Mouse (Mus musculus): ENCODE measurements around the gene Laptm4a. TPM values are rescaled to one million over a fixed set of nuclear protein-coding genes. Genes with fewer than 3 reads are reported as not detected.

Gene Laptm4a
- polyA plus RNA-seq, 1 experiment from 2014 or later: 244 TPM

GRCm38 (mm10) chr12:8940011-8941005, 18.8 kb downstream of the Laptm4a start:
- ATAC-seq (ENCODE audit: low FRiP score): no peak
- H3K9ac ChIP-seq: no peak overlapping the region
- 67% methylated on average over 12 of the region's 12 CpGs for WGBS
- H3K4me1 ChIP-seq (replicated peaks): no peaks in the 10 kb centered on the region
- no peaks in the 10 kb centered on the region for H3K9me3 ChIP-seq
- peak overlapping the region; percentile 2; the same call in 1 of the 2 replicates for H3K27ac ChIP-seq
- H3K27me3 ChIP-seq: no peaks in the 10 kb centered on the region
- H3K36me3 ChIP-seq: peaks cover 44% of the 10 kb centered on the region
- no peak overlapping the region for H3K4me3 ChIP-seq
- no peak overlapping the region for H3K4me2 ChIP-seq

- no peak for ATAC-seq (ENCODE audit: low FRiP score)
- 72% methylated on average over 4 of the region's 4 CpGs for WGBS
- no peaks in the 10 kb centered on the region for H3K4me1 ChIP-seq (replicated peaks)
- H3K27ac ChIP-seq: no peak overlapping the region
- no peak overlapping the region for H3K4me2 ChIP-seq
- H3K9me3 ChIP-seq: no peaks in the 10 kb centered on the region
- H3K4me3 ChIP-seq: no peak overlapping the region
- peaks cover 35% of the 10 kb centered on the region for H3K36me3 ChIP-seq
- no peaks in the 10 kb centered on the region for H3K27me3 ChIP-seq
- no peak overlapping the region for H3K9ac ChIP-seq
These were observed 19.7 kb downstream of the Laptm4a start for GRCm38 (mm10) chr12:8941131-8941615.

- no peaks in the 10 kb centered on the region for H3K4me1 ChIP-seq (replicated peaks)
- H3K4me2 ChIP-seq: no peak overlapping the region
- H3K36me3 ChIP-seq: peaks cover 28% of the 10 kb centered on the region
- H3K9me3 ChIP-seq: no peaks in the 10 kb centered on the region
- H3K27me3 ChIP-seq: no peaks in the 10 kb centered on the region; the same call in 1 of the 2 replicates
- no peak for ATAC-seq (ENCODE audit: low FRiP score)
- no peak overlapping the region for H3K27ac ChIP-seq
- no peak overlapping the region for H3K4me3 ChIP-seq
- WGBS: 80% methylated on average over 4 of the region's 4 CpGs
- no peak overlapping the region for H3K9ac ChIP-seq
These were observed 20.4 kb downstream of the Laptm4a start for GRCm38 (mm10) chr12:8941699-8942392.

GRCm38 (mm10) chr12:8947163-8947562, 25.7 kb downstream of the Laptm4a start:
- ATAC-seq (ENCODE audit: low FRiP score): no peak
- no peaks in the 10 kb centered on the region for H3K36me3 ChIP-seq
- no peaks in the 10 kb centered on the region for H3K9me3 ChIP-seq
- peaks cover 20% of the 10 kb centered on the region for H3K27me3 ChIP-seq
- no peak overlapping the region for H3K9ac ChIP-seq
- H3K27ac ChIP-seq: no peak overlapping the region
- peak overlapping the region; percentile 49 for H3K4me3 ChIP-seq
- peak overlapping the region; percentile 96 for H3K4me2 ChIP-seq
- WGBS: 71% methylated on average over 9 of the region's 9 CpGs
- peaks cover 11% of the 10 kb centered on the region for H3K4me1 ChIP-seq (replicated peaks)

DNA sequence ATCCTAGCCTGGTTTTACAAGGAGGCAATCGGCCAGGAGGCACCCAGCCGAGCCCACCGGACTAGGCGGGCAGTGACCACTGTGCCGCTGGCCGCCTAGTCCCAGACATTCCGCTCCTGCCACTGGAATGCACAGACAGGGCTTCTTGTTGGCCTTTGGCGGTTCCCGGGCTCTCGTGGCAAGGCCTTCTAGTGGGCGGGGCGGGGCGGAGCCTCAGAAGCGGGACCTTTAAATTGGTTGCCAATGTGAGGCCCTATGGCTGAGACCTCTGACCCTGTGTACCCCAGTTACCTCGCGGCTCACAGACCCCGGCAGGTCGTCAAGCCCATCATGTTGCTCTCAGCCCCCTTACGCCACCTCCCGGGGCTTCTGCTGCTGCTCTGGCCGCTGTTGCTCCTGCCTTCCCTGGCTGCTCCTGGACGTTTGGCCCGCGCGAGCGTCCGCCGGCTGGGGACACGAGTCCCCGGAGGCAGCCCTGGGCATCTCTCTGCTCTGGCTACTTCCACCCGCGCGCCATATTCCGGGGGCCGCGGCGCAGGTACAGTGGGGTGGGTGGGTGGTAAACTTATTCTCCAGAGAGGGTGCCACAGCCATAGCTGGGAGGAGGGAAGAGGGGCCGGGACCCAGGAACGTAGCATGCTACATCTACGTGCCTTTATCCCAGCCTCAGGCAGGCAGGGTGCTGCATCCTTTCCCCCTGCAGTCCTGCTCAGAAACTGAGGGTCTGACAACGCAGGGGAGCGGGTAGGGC, 26.4 kb downstream of the Laptm4a start, which contains the start of gene Matn3:
Matn3 (plus strand) TSS at position 216 of the 751 bp plus-strand sequence.
- Histone ChIP-seq H3K27me3 (peaks cover 20% of the 10 kb centered on the region), H3K4me1 (replicated peaks) (peaks cover 11% of the 10 kb centered on the region), H3K36me3 (no peaks in the 10 kb centered on the region), H3K4me3 (peak within 1 kb of the TSS; percentile 49), H3K9ac (peak within 1 kb of the TSS; percentile 74), H3K9me3 (no peaks in the 10 kb centered on the region), H3K4me2 (peak within 1 kb of the TSS; percentile 96), H3K27ac (no peak within 1 kb of the TSS)
- ATAC-seq (ENCODE audit: low FRiP score): peak; percentile 78
- WGBS: under 1% methylated on average over 42 of the region's 42 CpGs

DNA sequence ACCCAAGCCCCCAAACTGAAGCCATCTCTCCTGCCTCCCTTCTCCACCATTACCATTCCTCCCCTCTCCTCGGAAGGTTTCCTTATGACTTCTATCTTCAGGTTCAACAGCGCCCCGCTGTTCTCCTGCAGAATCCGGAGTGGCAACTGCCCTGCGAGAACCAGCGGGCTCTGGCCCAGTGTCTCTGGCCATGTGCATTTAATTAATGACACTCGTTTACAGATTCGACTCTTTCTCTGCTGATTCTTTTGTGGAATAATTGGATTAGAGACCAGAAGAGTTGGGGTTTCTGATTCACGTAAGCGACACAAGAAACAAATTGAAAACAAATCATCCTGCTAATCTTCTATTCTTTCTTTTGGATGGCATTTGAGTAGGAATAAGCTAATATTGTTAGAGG, 31.7 kb downstream of the Laptm4a start:
- Histone ChIP-seq H3K27me3 (peaks cover 18% of the 10 kb centered on the region), H3K4me1 (replicated peaks) (peaks cover 4% of the 10 kb centered on the region), H3K4me3 (no peak overlapping the region), H3K36me3 (no peaks in the 10 kb centered on the region), H3K9me3 (no peaks in the 10 kb centered on the region), H3K4me2 (no peak overlapping the region), H3K9ac (no peak overlapping the region), H3K27ac (no peak overlapping the region)
- 76% methylated on average over 10 of the region's 10 CpGs for WGBS
- no peak for ATAC-seq (ENCODE audit: low FRiP score)

GRCm38 (mm10) chr12:8954161-8954561, 32.7 kb downstream of the Laptm4a start:
- no peak for ATAC-seq (ENCODE audit: low FRiP score)
- no peak overlapping the region for H3K4me2 ChIP-seq
- H3K36me3 ChIP-seq: no peaks in the 10 kb centered on the region
- H3K4me1 ChIP-seq (replicated peaks): no peaks in the 10 kb centered on the region
- 40% methylated on average over 9 of the region's 9 CpGs for WGBS
- no peak overlapping the region for H3K27ac ChIP-seq
- no peaks in the 10 kb centered on the region for H3K9me3 ChIP-seq
- 0 out of 2 replicates have a peak, but pooled peaks cover 8% of the 10 kb centered on the region for H3K27me3 ChIP-seq
- no peak overlapping the region for H3K9ac ChIP-seq
- H3K4me3 ChIP-seq: no peak overlapping the region

DNA sequence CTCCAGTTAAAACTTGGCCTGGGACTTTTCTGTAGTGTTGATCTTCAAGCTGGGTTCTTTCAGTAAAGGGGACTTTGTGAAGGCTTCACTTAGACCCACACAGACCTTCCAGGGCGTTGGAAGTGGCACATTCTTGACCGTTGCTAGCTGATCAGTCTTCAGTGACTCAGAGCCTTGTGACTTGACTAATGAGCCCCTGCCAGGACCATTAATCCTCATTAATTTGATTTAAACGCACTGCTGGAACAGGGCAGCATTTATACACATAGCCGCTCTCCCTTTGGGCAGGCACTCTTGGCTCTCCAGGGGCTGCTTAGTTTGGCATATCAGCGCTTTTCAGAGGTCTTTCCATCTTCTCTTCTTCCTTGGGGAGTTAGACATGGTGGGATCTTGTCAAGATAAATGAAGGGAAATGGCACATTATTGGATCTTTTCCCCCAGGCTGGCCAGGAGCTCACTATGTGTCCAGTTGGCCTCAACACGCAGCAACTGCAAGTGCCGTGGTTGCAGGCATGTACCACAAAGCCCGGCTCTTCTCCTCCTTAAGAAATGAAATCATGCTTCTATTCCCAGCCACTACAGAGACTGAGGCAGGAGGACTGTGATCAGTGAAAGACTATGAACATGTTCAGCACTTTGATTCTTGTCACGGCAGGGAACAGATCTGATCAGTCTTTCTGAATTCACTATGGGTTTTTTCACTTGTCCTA, 40.3 kb downstream of the Laptm4a start:
- Histone ChIP-seq H3K4me1 (replicated peaks) (peaks cover 9% of the 10 kb centered on the region), H3K27ac (0 out of 2 replicates have a peak overlapping the region, but pooled peaks have one; percentile 5)
- ATAC-seq (ENCODE audit: low FRiP score): peak; percentile 57; the same call in 1 of the 2 replicates

DNA sequence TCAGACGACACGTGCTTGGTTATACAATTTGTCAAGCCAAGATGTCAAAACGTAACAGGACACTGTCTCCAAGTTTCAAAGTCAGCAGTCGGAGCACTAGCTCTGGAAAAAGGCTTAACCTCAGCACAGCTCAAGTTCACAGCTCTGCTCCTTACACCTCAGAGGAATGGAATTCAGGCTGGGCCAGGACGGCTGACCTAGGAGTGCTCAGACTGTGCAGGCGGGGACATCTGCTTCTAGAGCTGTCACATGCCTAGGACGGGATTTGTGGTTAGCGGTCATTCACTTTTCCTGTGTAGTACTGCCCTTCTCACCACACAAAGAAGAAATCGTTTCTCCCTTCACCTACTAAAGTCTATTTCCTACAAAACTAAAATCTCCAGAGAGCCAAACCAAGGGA, 48.4 kb downstream of the Laptm4a start:
- Histone ChIP-seq H3K4me1 (replicated peaks) (peaks cover 10% of the 10 kb centered on the region), H3K9ac (no peak overlapping the region), H3K9me3 (no peaks in the 10 kb centered on the region), H3K4me2 (no peak overlapping the region), H3K27me3 (peaks cover 3% of the 10 kb centered on the region), H3K4me3 (no peak overlapping the region), H3K36me3 (no peaks in the 10 kb centered on the region), H3K27ac (no peak overlapping the region)
- 47% methylated on average over 9 of the region's 9 CpGs for WGBS
- no peak for ATAC-seq (ENCODE audit: low FRiP score)

More for the DNA sequence above, 40.3 kb downstream of the Laptm4a start:
- no peaks in the 10 kb centered on the region for H3K27me3 ChIP-seq
- H3K4me3 ChIP-seq: no peak overlapping the region
- H3K4me2 ChIP-seq: no peak overlapping the region
- H3K36me3 ChIP-seq: no peaks in the 10 kb centered on the region
- H3K9ac ChIP-seq: no peak overlapping the region
- H3K9me3 ChIP-seq: no peaks in the 10 kb centered on the region
- WGBS: 48% methylated on average over 9 of the region's 9 CpGs

GRCm38 (mm10) chr12:8973820-8974465, 52.5 kb downstream of the Laptm4a start, which contains the start of gene Wdr35:
TSS of gene Wdr35 (plus strand) at chr12:8973892.
- Histone ChIP-seq H3K4me1 (replicated peaks) (peaks cover 15% of the 10 kb centered on the region), H3K36me3 (peaks cover 5% of the 10 kb centered on the region), H3K4me2 (peak within 1 kb of the TSS; percentile 79), H3K9ac (peak within 1 kb of the TSS; percentile 76), H3K4me3 (peak within 1 kb of the TSS; percentile 70), H3K27ac (peak within 1 kb of the TSS; percentile 84), H3K9me3 (no peaks in the 10 kb centered on the region), H3K27me3 (peaks cover 3% of the 10 kb centered on the region)
- ATAC-seq (ENCODE audit: low FRiP score): peak; percentile 97
- WGBS: under 1% methylated on average over 44 of the region's 45 CpGs

GRCm38 (mm10) chr12:8975076-8975475, 53.6 kb downstream of the Laptm4a start:
- Histone ChIP-seq H3K9ac (no peak overlapping the region), H3K4me3 (peak overlapping the region; percentile 70), H3K27ac (no peak overlapping the region), H3K36me3 (peaks cover 16% of the 10 kb centered on the region), H3K27me3 (peaks cover 3% of the 10 kb centered on the region), H3K9me3 (no peaks in the 10 kb centered on the region), H3K4me1 (replicated peaks) (peaks cover 15% of the 10 kb centered on the region), H3K4me2 (peak overlapping the region; percentile 79)
- 86% methylated on average over 3 of the region's 3 CpGs for WGBS
- no peak for ATAC-seq (ENCODE audit: low FRiP score)
